Mouse (Mus musculus) stomach, embryonic 14.5 days (tissue): ENCODE data around the gene Manbal. TPM values are rescaled to one million over a fixed set of nuclear protein-coding genes. Genes with fewer than 3 reads are reported as not detected.

Experiments used
- ATAC-seq: fragments of 200-750 bp; cut with Nextera tagmentation; 2 replicates; pipeline ENCODE4 v1.8.0; 2017; ENCODE audit warnings: low read depth, moderate TSS enrichment; ENCODE audit not compliant: insufficient number of reproducible peaks, insufficient read depth, low FRiP score
- H3K27ac ChIP-seq: fragments of 300-500 bp; sonication (generic); 2 replicates; pipeline ENCODE4 v1.5.1; 2014; ENCODE audit warnings: mild to moderate bottlenecking, low read length, moderate library complexity, mixed read lengths
- H3K27me3 ChIP-seq: fragments of 300-500 bp; sonication (generic); 2 replicates; pipeline ENCODE4 v1.6.1; 2014; ENCODE audit warnings: low read length, control low read depth, mixed read lengths; ENCODE audit not compliant: control insufficient read depth, insufficient read depth
- H3K36me3 ChIP-seq: fragments of 300-500 bp; sonication (generic); 2 replicates; pipeline ENCODE4 v1.6.1; 2014; ENCODE audit warnings: mild to moderate bottlenecking, control low read depth, low read length, moderate library complexity, mixed read lengths; ENCODE audit not compliant: control insufficient read depth, insufficient read depth
- H3K4me1 ChIP-seq: fragments of 300-500 bp; sonication (generic); 2 replicates; pipeline ENCODE4 v1.6.1; 2014; ENCODE audit warnings: low read length, control low read depth, mixed read lengths; ENCODE audit not compliant: control insufficient read depth, insufficient read depth
- H3K4me2 ChIP-seq: fragments of 300-500 bp; sonication (generic); replicated peaks from 2 replicates; pipeline ENCODE4 v1.6.1; 2014; ENCODE audit warnings: low read depth, low read length, control low read depth
- H3K4me3 ChIP-seq: fragments of 300-500 bp; sonication (generic); 2 replicates; pipeline ENCODE4 v1.5.1; 2014; ENCODE audit warnings: low read depth, low read length, control low read depth
- H3K9ac ChIP-seq: fragments of 300-500 bp; sonication (generic); replicated peaks from 2 replicates; pipeline ENCODE4 v1.6.1; 2014; ENCODE audit warnings: low read depth, mild to moderate bottlenecking, control low read depth, low read length, moderate library complexity, mixed read lengths
- H3K9me3 ChIP-seq: fragments of 300-500 bp; sonication (generic); 2 replicates; pipeline ENCODE4 v1.6.1; 2016; ENCODE audit warnings: low read depth, low read length, control low read depth; ENCODE audit not compliant: control insufficient read depth
- WGBS: fragments of 180-500 bp; shearing (Covaris S2); extraction: QIAGEN DNeasy Blood & Tissue Kit; methylation state at CpG from one replicate; pipeline ENCODE4 v1.1.7; 2014; 5-methylcytosine and 5-hydroxymethylcytosine counted together
- polyA plus RNA-seq: library from polyadenylated mRNA; unstranded; fragments of >200 nt; fragmentation: Nextera tagmentation; extraction: Ambion mirVana; gene quantifications from 2 replicates; pipeline ENCODE4 v1.2.1, GENCODE M21; 2014

Gene Manbal
- polyA plus RNA-seq, 1 experiment from 2014 or later = 47.3 TPM

GRCm38 (mm10) chr2:157427164-157427563, 59.8 kb downstream of the Manbal start:
- Histone ChIP-seq H3K27ac (no peak overlapping the region), H3K9ac (no peak overlapping the region), H3K9me3 (no peaks in the 10 kb centered on the region)

GRCm38 (mm10) chr2:157428351-157429139, 61.2 kb downstream of the Manbal start:
- no peaks in the 10 kb centered on the region for H3K9me3 ChIP-seq

More at GRCm38 (mm10) chr2:157427164-157427563, 59.8 kb downstream of the Manbal start:
- Histone ChIP-seq H3K27me3 (no peaks in the 10 kb centered on the region), H3K4me3 (no peak overlapping the region), H3K4me2 (no peak overlapping the region), H3K4me1 (peaks cover 55% of the 10 kb centered on the region), H3K36me3 (peaks cover 13% of the 10 kb centered on the region; the same call in 1 of the 2 replicates)
- no peak for ATAC-seq
- WGBS = 85% methylated on average over 5 of the region's 5 CpGs

GRCm38 (mm10) chr2:157429735-157430134, 62.3 kb downstream of the Manbal start:
- Histone ChIP-seq H3K4me1 (peaks cover 64% of the 10 kb centered on the region), H3K27me3 (no peaks in the 10 kb centered on the region), H3K4me2 (no peak overlapping the region), H3K27ac (no peak overlapping the region), H3K9ac (no peak overlapping the region), H3K36me3 (peaks cover 13% of the 10 kb centered on the region; the same call in 1 of the 2 replicates), H3K9me3 (no peaks in the 10 kb centered on the region), H3K4me3 (no peak overlapping the region)
- 76% methylated on average over 7 of the region's 7 CpGs for WGBS
- no peak for ATAC-seq

More at GRCm38 (mm10) chr2:157428351-157429139, 61.2 kb downstream of the Manbal start:
- H3K4me1 ChIP-seq = peaks cover 53% of the 10 kb centered on the region
- peaks cover 13% of the 10 kb centered on the region; the same call in 1 of the 2 replicates for H3K36me3 ChIP-seq
- H3K27me3 ChIP-seq = no peaks in the 10 kb centered on the region
- H3K9ac ChIP-seq = no peak overlapping the region
- no peak overlapping the region for H3K27ac ChIP-seq
- no peak overlapping the region for H3K4me2 ChIP-seq
- no peak overlapping the region for H3K4me3 ChIP-seq
- 76% methylated on average over 13 of the region's 13 CpGs for WGBS
- no peak for ATAC-seq

GRCm38 (mm10) chr2:157430667-157431429, 63.5 kb downstream of the Manbal start:
- Histone ChIP-seq H3K27ac (no peak overlapping the region; the same call in 1 of the 2 replicates), H3K9me3 (no peaks in the 10 kb centered on the region), H3K4me1 (peaks cover 63% of the 10 kb centered on the region), H3K4me3 (no peak overlapping the region), H3K27me3 (no peaks in the 10 kb centered on the region), H3K4me2 (no peak overlapping the region), H3K36me3 (peaks cover 13% of the 10 kb centered on the region; the same call in 1 of the 2 replicates), H3K9ac (no peak overlapping the region)
- 69% methylated on average over 4 of the region's 4 CpGs for WGBS
- ATAC-seq = no peak

- H3K27ac ChIP-seq = peak overlapping the region; percentile 94; the same call in 1 of the 2 replicates
- peaks cover 59% of the 10 kb centered on the region for H3K4me1 ChIP-seq
- H3K4me2 ChIP-seq = no peak overlapping the region
- no peak overlapping the region for H3K4me3 ChIP-seq
- H3K9ac ChIP-seq = no peak overlapping the region
- 62% methylated on average over 5 of the region's 5 CpGs for WGBS
- no peaks in the 10 kb centered on the region for H3K27me3 ChIP-seq
- H3K9me3 ChIP-seq = no peaks in the 10 kb centered on the region
- no peak for ATAC-seq
- H3K36me3 ChIP-seq = peaks cover 13% of the 10 kb centered on the region; the same call in 1 of the 2 replicates
Measured at GRCm38 (mm10) chr2:157431912-157432311, 64.5 kb downstream of the Manbal start.

GRCm38 (mm10) chr2:157432476-157432875, 65.1 kb downstream of the Manbal start:
- 74% methylated on average over 9 of the region's 9 CpGs for WGBS
- H3K27me3 ChIP-seq = no peaks in the 10 kb centered on the region
- ATAC-seq = no peak
- H3K9ac ChIP-seq = no peak overlapping the region
- peaks cover 55% of the 10 kb centered on the region for H3K4me1 ChIP-seq
- no peaks in the 10 kb centered on the region for H3K9me3 ChIP-seq
- no peak overlapping the region for H3K4me2 ChIP-seq
- H3K4me3 ChIP-seq = no peak overlapping the region
- peaks cover 16% of the 10 kb centered on the region; the same call in 1 of the 2 replicates for H3K36me3 ChIP-seq
- H3K27ac ChIP-seq = peak overlapping the region; percentile 94

GRCm38 (mm10) chr2:157434041-157434440, 66.6 kb downstream of the Manbal start:
- Histone ChIP-seq H3K9ac (peak overlapping the region; percentile 14; the same call in 1 of the 2 replicates), H3K36me3 (peaks cover 15% of the 10 kb centered on the region; the same call in 1 of the 2 replicates), H3K4me1 (peaks cover 55% of the 10 kb centered on the region), H3K4me3 (no peak overlapping the region), H3K27ac (peak overlapping the region; percentile 94), H3K27me3 (no peaks in the 10 kb centered on the region), H3K9me3 (no peaks in the 10 kb centered on the region), H3K4me2 (no peak overlapping the region)
- ATAC-seq = peak; percentile 16; the same call in 1 of the 2 replicates
- WGBS = 20% methylated on average over 9 of the region's 9 CpGs

GRCm38 (mm10) chr2:157434497-157434896, 67.1 kb downstream of the Manbal start:
- peaks cover 15% of the 10 kb centered on the region; the same call in 1 of the 2 replicates for H3K36me3 ChIP-seq
- 9% methylated on average over 6 of the region's 6 CpGs for WGBS
- H3K27ac ChIP-seq = peak overlapping the region; percentile 94
- H3K9ac ChIP-seq = peak overlapping the region; percentile 14; the same call in 1 of the 2 replicates
- no peaks in the 10 kb centered on the region for H3K9me3 ChIP-seq
- no peaks in the 10 kb centered on the region for H3K27me3 ChIP-seq
- ATAC-seq = peak; percentile 86
- peaks cover 53% of the 10 kb centered on the region for H3K4me1 ChIP-seq
- H3K4me2 ChIP-seq = no peak overlapping the region
- no peak overlapping the region for H3K4me3 ChIP-seq
